Mouse (Mus musculus) Patski (cell line): ENCODE results near the gene Mmp28. TPM values are rescaled to one million over a fixed set of nuclear protein-coding genes. Genes with fewer than 3 reads are reported as not detected.

Experiments used
- ATAC-seq: fragments of 100-300 bp; one replicate; pipeline ENCODE4 v1.8.0; 2021
- CTCF ChIA-PET: fragments of 350-600 bp; sonication (Branson Sonifier 250); formaldehyde crosslinking; loops from one replicate; lab custom pipeline; 2022; ENCODE audit warnings: inconsistent platforms; lab: Charles Lee
- POLR2A ChIA-PET: fragments of 350-600 bp; sonication (Branson Sonifier 250); formaldehyde crosslinking; loops from one replicate; lab custom pipeline; 2022; ENCODE audit warnings: antibody characterized with exemption, inconsistent platforms; lab: Charles Lee
- DNase-seq: peaks from one replicate; pipeline ENCODE4 v3.0.0-alpha.2; 2011; ENCODE audit warnings: low read depth, low spot score
- H3K27me3 ChIP-seq: fragments of 371-371 bp; one replicate; pipeline ENCODE4 v1.5.1; 2021
- CTCF ChIP-seq: fragments of 100-300 bp; IDR thresholded peaks from one replicate; pipeline ENCODE4 v1.5.1; 2021
- in situ Hi-C: fragments of 300-500 bp; cut with MboI; formaldehyde crosslinking; loops from 3 replicates; pipeline ENCODE4 v1.11.1; 2018; ENCODE audit warnings: low pct_unique_long_range_greater_than_20kb, mixed read lengths
- polyA plus RNA-seq: library from polyadenylated mRNA; unstranded; gene quantifications from one replicate; pipeline ENCODE4 v1.2.3, GENCODE M21; 2021

Gene Mmp28
- polyA plus RNA-seq, 1 experiment from 2014 or later = 1.5 TPM

DNA sequence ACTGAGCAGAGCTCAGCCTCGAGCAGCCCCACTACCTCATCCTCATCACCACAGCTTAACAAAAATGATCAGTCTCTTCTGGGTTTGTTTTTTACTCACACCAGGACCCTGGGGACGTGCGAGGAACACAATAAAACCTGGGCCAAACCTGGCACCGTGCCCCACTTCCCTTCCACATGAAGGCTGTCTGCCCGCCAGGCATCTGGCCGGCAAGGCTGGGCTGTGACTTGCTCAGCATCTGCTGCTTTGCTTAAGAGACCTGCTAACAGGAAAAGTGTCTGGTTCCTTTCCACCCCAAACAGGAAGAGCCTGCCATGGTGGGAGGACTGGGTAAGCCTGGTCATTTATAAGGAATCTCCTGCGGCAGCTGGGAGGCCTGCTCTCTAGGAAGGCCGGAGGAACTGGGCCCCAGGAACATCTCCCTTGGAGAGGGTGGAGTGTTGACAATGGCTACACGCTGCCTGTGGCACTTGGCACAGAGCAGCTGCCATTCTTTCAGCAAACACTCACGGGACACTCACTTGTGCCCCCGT is 4.3 kb upstream of the Mmp28 start:
- no peak for DNase-seq
- CTCF ChIA-PET = no interaction called here
- in situ Hi-C loops = no loop called here

GRCm38 (mm10) chr11:83465976-83466375 is 3.1 kb upstream of the Mmp28 start:
- no peak for TF ChIP-seq CTCF
- DNase-seq = no peak
- CTCF ChIA-PET = interaction anchor here (1.3 kb wide), 1 partner anchor 23 kb away, joined by 3 read pairs; no protein-coding TSS in a partner anchor
- in situ Hi-C loops = no loop called here
- POLR2A ChIA-PET = no interaction called here
- H3K27me3 ChIP-seq = no peaks in the 10 kb centered on the region
- ATAC-seq = no peak

More for the DNA sequence above, 4.3 kb upstream of the Mmp28 start:
- ATAC-seq = no peak
- TF ChIP-seq CTCF = no peak
- no peaks in the 10 kb centered on the region for H3K27me3 ChIP-seq
- POLR2A ChIA-PET = no interaction called here

GRCm38 (mm10) chr11:83461462-83462027 is 1.3 kb downstream of the Mmp28 start:
- DNase-seq = no peak
- H3K27me3 ChIP-seq = no peaks in the 10 kb centered on the region
- ChIA-PET POLR2A (interaction anchor here (1.1 kb wide), 1 partner anchor 11 kb away, joined by 8 read pairs; the partner anchor contains the start of gene Taf15), CTCF (interaction anchor here (0.9 to 2.6 kb wide), 4 partner anchors 9 to 19 kb away, joined by 4 to 7 read pairs (median 4); partner anchors contain the start of gene Taf15)
- in situ Hi-C loops = no loop called here
- TF ChIP-seq CTCF = no peak
- ATAC-seq = no peak

DNA sequence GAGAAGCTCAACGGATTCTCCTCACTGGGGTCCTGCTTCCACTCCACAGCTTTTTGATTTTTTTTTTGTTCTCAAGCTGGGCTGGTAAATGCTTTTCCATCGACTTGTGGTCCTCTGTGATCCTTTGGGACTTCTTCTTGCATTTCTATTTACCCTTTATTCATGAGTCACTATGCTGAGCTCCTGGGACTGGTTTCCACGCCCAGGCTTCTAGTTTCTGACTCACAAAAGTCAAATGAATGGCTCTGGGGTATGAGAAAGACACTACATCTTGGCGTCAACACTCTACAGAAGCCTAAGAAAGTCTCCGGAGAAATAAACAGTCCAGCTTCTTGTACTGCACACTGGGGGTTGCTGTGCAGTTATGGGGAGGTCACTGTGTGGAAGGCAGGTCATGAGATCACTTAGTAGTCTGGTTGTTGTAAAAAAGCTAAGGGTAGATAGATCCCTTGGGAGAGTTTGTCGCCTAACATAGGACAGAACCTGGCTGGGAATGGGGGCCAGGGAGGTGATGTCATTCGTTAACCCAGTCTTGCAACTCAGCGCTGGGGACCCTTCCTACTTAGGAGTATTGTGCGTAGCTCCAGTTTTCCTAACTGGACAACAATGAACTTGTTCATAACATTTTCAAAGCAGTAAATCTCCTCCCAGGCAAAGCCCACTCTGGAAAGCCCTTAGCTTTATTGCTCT is 4.8 kb downstream of the Mmp28 start:
- POLR2A ChIA-PET = interaction anchor here (0.6 to 3.1 kb wide), 2 partner anchors 14 to 246 kb away, joined by 4 to 8 read pairs; partner anchors contain the start of genes Taf15 and Wfdc17
- ATAC-seq = peak; percentile 67

GRCm38 (mm10) chr11:83457257-83457656 is 5.6 kb downstream of the Mmp28 start:
- POLR2A ChIA-PET = interaction anchor here (0.6 to 3.1 kb wide), 2 partner anchors 15 to 247 kb away, joined by 4 to 8 read pairs; partner anchors contain the start of genes Taf15 and Wfdc17
- ATAC-seq = no peak

More for the DNA sequence above, 4.8 kb downstream of the Mmp28 start:
- CTCF ChIA-PET = interaction anchor here (1.2 to 2.2 kb wide), 4 partner anchors 12 to 16 kb away, joined by 3 to 9 read pairs (median 4); partner anchors contain the start of gene Taf15
- TF ChIP-seq CTCF = no peak
- H3K27me3 ChIP-seq = no peaks in the 10 kb centered on the region
- DNase-seq = no peak
- in situ Hi-C loops = no loop called here

DNA sequence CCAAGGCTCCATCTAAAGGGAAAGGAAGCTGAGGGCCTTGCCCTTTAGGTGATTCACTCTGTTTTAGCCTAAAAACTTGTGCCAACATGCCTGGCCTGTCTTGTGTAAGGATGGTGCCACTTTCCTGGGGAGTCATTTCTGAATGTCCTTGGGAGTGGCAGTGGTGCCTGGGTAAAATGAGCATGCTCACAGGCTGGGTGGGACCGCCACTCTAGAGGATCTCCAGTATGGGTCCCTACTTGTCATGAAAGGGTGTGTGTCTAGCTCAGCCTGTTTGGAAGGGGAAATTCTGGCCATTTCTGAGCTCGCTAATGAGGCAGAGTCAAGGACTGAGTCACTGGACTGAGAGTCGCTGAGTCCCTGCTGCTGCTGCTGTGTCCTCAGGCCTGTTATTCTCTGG is 7.3 kb downstream of the Mmp28 start:
- ChIA-PET POLR2A (no interaction called here), CTCF (interaction anchor here (0.7 to 3.3 kb wide), 2 partner anchors 13 to 14 kb away, joined by 3 to 14 read pairs; no protein-coding TSS in a partner anchor)
- no peak for TF ChIP-seq CTCF
- H3K27me3 ChIP-seq = no peaks in the 10 kb centered on the region
- ATAC-seq (no peak), DNase-seq (no peak)
- in situ Hi-C loops = no loop called here

More at GRCm38 (mm10) chr11:83457257-83457656, 5.6 kb downstream of the Mmp28 start:
- no peak for DNase-seq
- CTCF ChIA-PET = interaction anchor here (2.1 to 2.2 kb wide), 2 partner anchors 14 to 15 kb away, joined by 6 to 9 read pairs; partner anchors contain the start of gene Taf15
- in situ Hi-C loops = no loop called here
- H3K27me3 ChIP-seq = no peaks in the 10 kb centered on the region
- no peak for TF ChIP-seq CTCF

DNA sequence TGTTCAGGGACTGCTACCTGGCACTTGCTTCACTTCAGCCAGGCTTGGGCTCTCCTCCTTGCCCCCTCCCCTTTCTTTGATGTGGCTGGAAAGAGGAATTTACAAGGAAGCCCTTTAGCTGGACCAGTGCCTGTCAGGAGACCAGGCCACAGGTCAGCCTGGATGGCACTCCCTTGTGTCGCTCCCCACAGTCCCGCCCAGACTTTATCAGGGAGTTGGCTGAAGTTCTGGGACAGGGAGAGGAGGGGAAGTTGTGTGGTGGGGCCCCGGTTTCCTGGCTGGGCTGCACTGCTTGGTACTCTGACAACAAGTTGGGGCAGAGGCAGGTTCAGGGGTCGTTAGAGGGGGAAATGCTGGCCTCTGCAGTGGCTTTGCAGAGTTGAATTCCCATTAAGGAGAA is 8.3 kb downstream of the Mmp28 start:
- no peak for ATAC-seq
- in situ Hi-C loops = no loop called here
- TF ChIP-seq CTCF = no peak
- no peak for DNase-seq
- ChIA-PET CTCF (interaction anchor here (3.3 kb wide), 1 partner anchor 12 kb away, joined by 14 read pairs; no protein-coding TSS in a partner anchor), POLR2A (no interaction called here)
- no peaks in the 10 kb centered on the region for H3K27me3 ChIP-seq

DNA sequence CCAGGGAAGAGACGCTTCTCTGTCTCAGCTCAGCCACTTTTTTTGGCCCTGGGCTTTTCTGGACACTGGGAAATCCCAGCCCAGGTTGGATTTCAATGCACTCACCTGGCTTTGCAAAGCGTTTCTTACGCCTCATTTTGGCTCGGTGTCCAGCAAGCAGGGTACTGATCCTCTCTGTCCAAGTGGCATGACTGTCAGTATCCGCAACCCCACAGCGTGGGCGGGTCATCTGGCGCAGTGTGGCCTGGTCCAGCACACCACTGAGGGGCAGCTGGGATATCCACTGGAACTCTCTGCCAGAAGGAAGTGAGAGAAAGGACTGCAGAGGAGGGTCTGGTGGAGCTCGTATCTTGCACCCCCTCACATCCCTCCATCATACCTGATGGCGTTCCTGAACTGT is 11.6 kb downstream of the Mmp28 start:
- CTCF ChIA-PET = interaction anchor here (1.0 to 1.7 kb wide), 3 partner anchors 10 to 23 kb away, joined by 3 to 6 read pairs (median 4); no protein-coding TSS in a partner anchor
- DNase-seq = no peak
- POLR2A ChIA-PET = interaction anchor here (0.6 kb wide), 1 partner anchor 403 kb away, joined by 3 read pairs; no protein-coding TSS in a partner anchor
- no peak for ATAC-seq
- in situ Hi-C loops = no loop called here
- TF ChIP-seq CTCF = no peak
- H3K27me3 ChIP-seq = no peaks in the 10 kb centered on the region

GRCm38 (mm10) chr11:83450550-83450949 is 12.3 kb downstream of the Mmp28 start:
- ChIA-PET POLR2A (no interaction called here), CTCF (interaction anchor here (1.0 to 1.7 kb wide), 2 partner anchors 21 to 23 kb away, joined by 3 to 6 read pairs; no protein-coding TSS in a partner anchor)
- in situ Hi-C loops = no loop called here
- no peak for DNase-seq
- no peaks in the 10 kb centered on the region for H3K27me3 ChIP-seq
- no peak for TF ChIP-seq CTCF
- ATAC-seq = no peak

GRCm38 (mm10) chr11:83449298-83449697 is 13.6 kb downstream of the Mmp28 start:
- H3K27me3 ChIP-seq = no peaks in the 10 kb centered on the region
- DNase-seq = no peak
- TF ChIP-seq CTCF = no peak
- ATAC-seq = no peak
- CTCF ChIA-PET = interaction anchor here (1.0 kb wide), 1 partner anchor 19 kb away, joined by 3 read pairs; no protein-coding TSS in a partner anchor
- POLR2A ChIA-PET = no interaction called here
- in situ Hi-C loops = loop anchor here (10.0 kb wide), 1 partner anchor 286 kb away; no protein-coding TSS in a partner anchor
